Mouse (Mus musculus) adrenal gland, postnatal 10 days (tissue): ENCODE measurements around the gene Srsf6. TPM values are rescaled to one million over a fixed set of nuclear protein-coding genes. Genes with fewer than 3 reads are reported as not detected.

Experiments used
- DNase-seq: peaks from one replicate; pipeline ENCODE4 v3.0.0; 2021; ENCODE audit warnings: mixed read lengths
- total RNA-seq, 2 experiments: library from RNA; stranded (reverse); gene quantifications; 2 replicates each; pipeline ENCODE4 v1.2.3; 2021

Srsf6 gene
- total RNA-seq, 2 experiments from 2014 or later: 149 to 168 TPM

DNA sequence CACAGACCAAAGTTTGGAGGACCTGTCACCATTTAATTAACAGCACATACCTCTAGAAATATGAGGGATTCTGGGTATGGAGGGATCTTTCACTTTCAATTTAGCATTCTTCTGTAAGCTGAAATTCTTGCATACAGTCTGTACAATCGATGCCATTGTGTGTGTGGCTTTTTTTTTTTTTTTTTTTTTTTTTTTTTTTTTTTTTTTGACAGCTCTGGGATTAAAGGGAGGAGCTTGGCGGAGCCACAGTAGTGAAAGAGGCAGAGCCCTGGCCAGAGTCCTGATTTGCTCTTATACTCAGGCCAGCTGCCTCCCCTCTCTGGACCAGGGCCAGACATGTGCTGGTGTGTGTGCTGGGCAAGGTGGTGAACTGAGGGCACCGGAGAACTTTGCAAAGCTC, 54.6 kb downstream of the Srsf6 start:
- DNase-seq: peak; percentile 84

Other genes with a start within 250 kb of the Srsf6 start
- under 1 TPM; 0.33 to 0.63 TPM for gene L3mbtl1, start 11.9 kb downstream of the Srsf6 start, total RNA-seq
- 1 to 10 TPM; 2.1 to 3.1 TPM for gene Sgk2, start 55.8 kb downstream of the Srsf6 start, total RNA-seq
- gene Ift52, start 85.8 kb downstream of the Srsf6 start, total RNA-seq: 10 to 100 TPM; 35.6 to 38.1 TPM
- gene Mybl2, start 123.2 kb downstream of the Srsf6 start, total RNA-seq: 10 to 100 TPM in 1 of 2 experiments, 1 to 10 TPM in 1; 8.8 to 11.1 TPM
- not detected for gene Gtsf1l, start 156.3 kb downstream of the Srsf6 start, total RNA-seq